Mouse (Mus musculus): Measurements from ENCODE around the gene Slc30a7. TPM values are rescaled to one million over a fixed set of nuclear protein-coding genes. Genes with fewer than 3 reads are reported as not detected.
A peak's percentile ranks its signal among the peaks of the same experiment; 100 is the strongest.

Gene Slc30a7
- total and polyA plus RNA-seq, 3 experiments, result 5.4 to 13.6 (median 10.0) TPM

GRCm38 (mm10) chr3:115949921-115950877, 57.0 kb downstream of the Slc30a7 start:
- H3K27ac ChIP-seq, result peak overlapping the region; percentile 36
- 65% methylated on average over 6 of the region's 6 CpGs for WGBS
- H3K4me1 ChIP-seq (ENCODE audit: control insufficient read depth, insufficient read depth, low read length), result peaks cover 6% of the 10 kb centered on the region
- intact Hi-C loops (cut with DNase I), result no loop called here
- H3K36me3 ChIP-seq (ENCODE audit: control insufficient read depth, insufficient read depth, low read length), result peaks cover 7% of the 10 kb centered on the region
- DNase-seq, result no peak
- no peak for TF ChIP-seq CTCF (IDR thresholded peaks at IDR 0.05)
- no peaks in the 10 kb centered on the region for H3K79me2 ChIP-seq (replicated peaks; ENCODE audit: control insufficient read depth, insufficient read depth, low read length)
- no peaks in the 10 kb centered on the region for H3K27me3 ChIP-seq (ENCODE audit: control insufficient read depth, insufficient read depth, low read length)
- no peak overlapping the region for H3K9ac ChIP-seq (ENCODE audit: low read depth, low read length)
- H3K4me3 ChIP-seq, result no peak overlapping the region

- H3K4me3 ChIP-seq, result no peak overlapping the region
- no peak for DNase-seq
- H3K79me2 ChIP-seq (replicated peaks; ENCODE audit: control insufficient read depth, insufficient read depth, low read length), result no peaks in the 10 kb centered on the region
- H3K27ac ChIP-seq, result no peak overlapping the region; the same call in 1 of the 2 replicates
- no peaks in the 10 kb centered on the region for H3K27me3 ChIP-seq (ENCODE audit: control insufficient read depth, insufficient read depth, low read length)
- H3K9ac ChIP-seq (ENCODE audit: low read depth, low read length), result no peak overlapping the region
- TF ChIP-seq POLR2A (IDR thresholded peaks at IDR 0.05; ENCODE audit: insufficient read depth, low read depth, low read length) (no peak), CTCF (IDR thresholded peaks at IDR 0.05) (no peak), EP300 (IDR thresholded peaks at IDR 0.05; ENCODE audit: insufficient read depth, low read depth, low read length) (no peak)
- 84% methylated on average over 3 of the region's 3 CpGs for WGBS
- peaks cover 7% of the 10 kb centered on the region for H3K36me3 ChIP-seq (ENCODE audit: control insufficient read depth, insufficient read depth, low read length)
- intact Hi-C loops (cut with DNase I), result no loop called here
- peaks cover 6% of the 10 kb centered on the region for H3K4me1 ChIP-seq (ENCODE audit: control insufficient read depth, insufficient read depth, low read length)
Observed at GRCm38 (mm10) chr3:115949220-115949920, 57.8 kb downstream of the Slc30a7 start.

GRCm38 (mm10) chr3:115946272-115946671, 60.9 kb downstream of the Slc30a7 start:
- H3K4me1 ChIP-seq (ENCODE audit: control insufficient read depth, insufficient read depth, low read length), result peaks cover 3% of the 10 kb centered on the region
- intact Hi-C loops (cut with DNase I), result no loop called here
- no peak for DNase-seq
- H3K27me3 ChIP-seq (ENCODE audit: control insufficient read depth, insufficient read depth, low read length), result no peaks in the 10 kb centered on the region
- WGBS, result 93% methylated on average over 8 of the region's 8 CpGs
- no peaks in the 10 kb centered on the region for H3K79me2 ChIP-seq (replicated peaks; ENCODE audit: control insufficient read depth, insufficient read depth, low read length)
- no peak overlapping the region for H3K27ac ChIP-seq
- no peak overlapping the region for H3K9ac ChIP-seq (ENCODE audit: low read depth, low read length)
- H3K36me3 ChIP-seq (ENCODE audit: control insufficient read depth, insufficient read depth, low read length), result peaks cover 4% of the 10 kb centered on the region
- H3K4me3 ChIP-seq, result no peak overlapping the region
- no peak for TF ChIP-seq EP300 (IDR thresholded peaks at IDR 0.05; ENCODE audit: insufficient read depth, low read depth, low read length)
- no peak for TF ChIP-seq POLR2A (IDR thresholded peaks at IDR 0.05; ENCODE audit: insufficient read depth, low read depth, low read length)
- TF ChIP-seq CTCF (IDR thresholded peaks at IDR 0.05), result no peak

GRCm38 (mm10) chr3:115944376-115944775, 62.8 kb downstream of the Slc30a7 start:
- no peaks in the 10 kb centered on the region for H3K27me3 ChIP-seq (ENCODE audit: control insufficient read depth, insufficient read depth, low read length)
- no peak for DNase-seq
- no peak overlapping the region for H3K9ac ChIP-seq (ENCODE audit: low read depth, low read length)
- no peaks in the 10 kb centered on the region; the same call in 1 of the 2 replicates for H3K36me3 ChIP-seq (ENCODE audit: control insufficient read depth, insufficient read depth, low read length)
- TF ChIP-seq POLR2A (IDR thresholded peaks at IDR 0.05; ENCODE audit: insufficient read depth, low read depth, low read length) (no peak), EP300 (IDR thresholded peaks at IDR 0.05; ENCODE audit: insufficient read depth, low read depth, low read length) (no peak), CTCF (IDR thresholded peaks at IDR 0.05) (no peak)
- 96% methylated on average over 6 of the region's 6 CpGs for WGBS
- no peaks in the 10 kb centered on the region for H3K79me2 ChIP-seq (replicated peaks; ENCODE audit: control insufficient read depth, insufficient read depth, low read length)
- H3K4me3 ChIP-seq, result no peak overlapping the region
- intact Hi-C loops (cut with DNase I), result no loop called here
- no peaks in the 10 kb centered on the region for H3K4me1 ChIP-seq (ENCODE audit: control insufficient read depth, insufficient read depth, low read length)
- no peak overlapping the region for H3K27ac ChIP-seq

- 94% methylated on average over 8 of the region's 8 CpGs for WGBS
- H3K79me2 ChIP-seq (replicated peaks; ENCODE audit: control insufficient read depth, insufficient read depth, low read length), result no peaks in the 10 kb centered on the region
- no peaks in the 10 kb centered on the region for H3K4me1 ChIP-seq (ENCODE audit: control insufficient read depth, insufficient read depth, low read length)
- intact Hi-C loops (cut with DNase I), result no loop called here
- no peaks in the 10 kb centered on the region for H3K36me3 ChIP-seq (ENCODE audit: control insufficient read depth, insufficient read depth, low read length)
- H3K9ac ChIP-seq (ENCODE audit: low read depth, low read length), result no peak overlapping the region
- H3K4me3 ChIP-seq, result no peak overlapping the region
- H3K27ac ChIP-seq, result no peak overlapping the region
- DNase-seq, result no peak
- no peaks in the 10 kb centered on the region for H3K27me3 ChIP-seq (ENCODE audit: control insufficient read depth, insufficient read depth, low read length)
- no peak for TF ChIP-seq CTCF (IDR thresholded peaks at IDR 0.05)
- no peak for TF ChIP-seq POLR2A (IDR thresholded peaks at IDR 0.05; ENCODE audit: insufficient read depth, low read depth, low read length)
- no peak for TF ChIP-seq EP300 (IDR thresholded peaks at IDR 0.05; ENCODE audit: insufficient read depth, low read depth, low read length)
Observed at GRCm38 (mm10) chr3:115941464-115941863, 65.7 kb downstream of the Slc30a7 start.

GRCm38 (mm10) chr3:115940510-115940909, 66.7 kb downstream of the Slc30a7 start:
- Histone ChIP-seq H3K9ac (ENCODE audit: low read depth, low read length) (no peak overlapping the region), H3K79me2 (replicated peaks; ENCODE audit: control insufficient read depth, insufficient read depth, low read length) (no peaks in the 10 kb centered on the region), H3K36me3 (ENCODE audit: control insufficient read depth, insufficient read depth, low read length) (no peaks in the 10 kb centered on the region), H3K4me3 (no peak overlapping the region), H3K4me1 (ENCODE audit: control insufficient read depth, insufficient read depth, low read length) (no peaks in the 10 kb centered on the region), H3K27me3 (ENCODE audit: control insufficient read depth, insufficient read depth, low read length) (no peaks in the 10 kb centered on the region), H3K27ac (no peak overlapping the region)
- 73% methylated on average over 4 of the region's 4 CpGs for WGBS
- no peak for TF ChIP-seq POLR2A (IDR thresholded peaks at IDR 0.05; ENCODE audit: insufficient read depth, low read depth, low read length)
- TF ChIP-seq EP300 (IDR thresholded peaks at IDR 0.05; ENCODE audit: insufficient read depth, low read depth, low read length), result no peak
- TF ChIP-seq CTCF (IDR thresholded peaks at IDR 0.05), result no peak
- DNase-seq, result no peak
- intact Hi-C loops (cut with DNase I), result no loop called here
